Mouse (Mus musculus) c-Kit-positive CD71-positive TER-119-negative erythroid progenitor cells, embryonic 14.5 days (primary cell): ENCODE measurements around the gene Ifit3.
"Not testable (repeated sequence)": the region's sequence is repeated elsewhere in the genome, so short reads cannot be mapped to it uniquely, and the experiment has no call there.

Source experiments
- DNase-seq: peaks from one replicate; pipeline ENCODE4 v3.0.0-alpha.2; 2013; ENCODE audit warnings: low read depth

The Ifit3 gene

DNA sequence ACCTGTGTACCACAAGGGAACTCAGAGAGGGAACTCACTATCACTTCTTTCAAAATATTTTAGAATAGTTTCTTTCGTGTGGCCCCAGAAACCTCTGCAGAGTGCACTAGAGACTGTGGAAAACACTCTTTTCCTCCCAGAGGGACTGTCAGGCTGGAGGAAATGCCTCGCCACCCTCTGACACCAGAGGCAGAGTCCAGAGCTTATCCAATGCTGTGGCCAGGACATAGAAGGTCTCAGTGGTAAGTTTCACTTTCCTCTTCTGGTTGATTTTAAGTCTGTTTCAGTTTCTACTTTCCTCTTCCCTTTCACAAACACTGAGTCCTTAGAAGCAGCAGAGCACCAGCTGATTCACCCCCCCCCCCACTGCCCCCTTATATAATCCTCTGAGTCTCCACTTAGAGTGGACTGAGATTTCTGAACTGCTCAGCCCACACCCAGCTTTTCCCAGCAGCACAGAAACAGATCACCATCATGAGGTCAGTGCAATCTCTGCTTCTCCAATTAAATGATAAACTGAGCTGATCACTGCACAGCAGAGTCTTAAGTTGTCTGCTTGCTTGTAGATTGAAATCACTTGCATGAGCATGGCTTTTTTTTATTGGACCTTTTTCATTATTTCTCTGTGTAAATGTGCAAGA, at the start of gene Ifit3:
TSS of gene Ifit3 (plus strand) at position 406 of the 641 bp plus-strand sequence.
- not testable (repeated sequence) for DNase-seq

GRCm38 (mm10) chr19:34539422-34539821, 43.9 kb upstream of the Ifit3 start:
- no peak for DNase-seq

GRCm38 (mm10) chr19:34546211-34546610, 37.1 kb upstream of the Ifit3 start:
- no peak for DNase-seq

GRCm38 (mm10) chr19:34547976-34548375, 35.4 kb upstream of the Ifit3 start:
- peak; percentile 80 for DNase-seq

GRCm38 (mm10) chr19:34550205-34550533, 33.2 kb upstream of the Ifit3 start:
- DNase-seq = no peak

- peak; percentile 72 for DNase-seq
Observed at GRCm38 (mm10) chr19:34550534-34551223, 32.7 kb upstream of the Ifit3 start, which contains the start of gene Ifit2. Gene Ifit2 (plus strand): TSS chr19:34550694.

DNA sequence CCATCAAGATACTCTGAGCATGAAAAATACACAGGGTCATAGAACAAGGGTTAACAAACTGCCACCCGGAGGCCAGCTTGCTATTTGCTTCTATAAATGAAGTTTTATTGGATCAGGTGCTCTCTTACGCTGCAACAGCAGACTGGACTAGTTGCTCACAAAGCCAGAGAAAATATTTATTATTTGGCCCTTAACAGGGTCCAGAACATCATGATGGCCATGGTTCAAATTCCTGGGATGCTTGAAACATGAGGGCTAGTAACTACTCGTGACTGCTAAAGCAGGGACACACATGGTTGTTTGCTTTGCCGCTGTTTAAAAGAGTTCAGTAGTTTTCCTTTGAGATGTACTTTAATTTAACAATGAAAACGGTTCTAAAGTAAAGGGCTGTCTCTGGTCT, 31.4 kb upstream of the Ifit3 start:
- no peak for DNase-seq

DNA sequence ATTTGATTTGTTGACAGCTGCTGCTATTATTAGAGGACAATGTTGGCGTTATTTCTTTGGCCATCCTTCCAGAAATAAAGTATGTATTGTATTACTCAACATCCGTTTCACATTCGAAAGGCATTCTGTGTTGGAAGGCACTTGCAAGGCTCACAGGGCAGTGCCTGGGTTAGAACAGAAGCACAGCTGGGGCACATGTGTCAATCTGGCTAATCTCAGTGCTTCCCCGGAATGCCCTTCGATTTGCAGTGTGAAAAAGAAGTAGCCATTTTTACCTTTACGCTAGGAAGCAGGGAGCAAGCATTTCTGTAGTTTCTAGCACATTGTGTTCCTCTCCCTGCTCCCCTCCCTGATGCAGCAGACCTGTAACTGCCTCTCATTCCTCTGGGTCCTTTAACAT, 30.3 kb upstream of the Ifit3 start:
- no peak for DNase-seq

DNA sequence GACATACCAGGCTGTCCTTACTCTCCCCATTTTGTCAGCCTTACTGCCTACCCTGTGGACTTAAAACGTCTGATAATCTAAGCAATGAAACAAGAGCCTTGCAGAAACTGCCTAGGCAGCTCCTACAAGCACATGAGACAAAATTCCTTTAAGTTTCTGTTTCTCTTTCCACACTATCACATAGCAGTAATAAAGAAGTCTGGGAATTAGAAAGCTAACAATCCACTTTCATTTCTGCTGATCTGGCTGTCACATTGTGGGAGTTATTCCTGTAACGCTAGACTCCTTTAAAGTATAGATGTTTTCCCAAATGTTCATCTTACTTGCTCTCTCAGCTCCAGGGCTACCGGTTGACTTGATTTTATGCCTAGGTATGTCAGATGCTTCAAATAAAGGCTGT, 29.8 kb upstream of the Ifit3 start:
- no peak for DNase-seq

DNA sequence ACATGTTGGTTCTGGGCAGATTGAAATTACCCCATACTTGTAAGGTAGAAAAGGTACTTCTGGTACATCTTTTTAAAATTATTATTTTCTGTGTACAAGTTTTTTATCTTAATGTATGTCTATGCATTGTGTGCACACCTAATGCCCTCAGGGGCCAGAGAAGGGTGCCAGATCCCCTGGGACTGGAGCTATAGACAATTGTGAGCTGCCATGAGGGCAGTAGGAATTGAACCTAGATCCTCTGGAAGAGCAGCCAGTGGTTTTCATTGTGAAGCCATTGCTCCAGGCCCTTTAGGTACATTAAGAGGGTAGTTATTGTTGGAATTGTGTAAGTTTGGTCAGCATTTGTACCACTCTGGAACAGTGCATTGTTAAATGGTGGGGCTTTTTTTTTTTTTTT, 29.3 kb upstream of the Ifit3 start:
- DNase-seq = no peak

DNA sequence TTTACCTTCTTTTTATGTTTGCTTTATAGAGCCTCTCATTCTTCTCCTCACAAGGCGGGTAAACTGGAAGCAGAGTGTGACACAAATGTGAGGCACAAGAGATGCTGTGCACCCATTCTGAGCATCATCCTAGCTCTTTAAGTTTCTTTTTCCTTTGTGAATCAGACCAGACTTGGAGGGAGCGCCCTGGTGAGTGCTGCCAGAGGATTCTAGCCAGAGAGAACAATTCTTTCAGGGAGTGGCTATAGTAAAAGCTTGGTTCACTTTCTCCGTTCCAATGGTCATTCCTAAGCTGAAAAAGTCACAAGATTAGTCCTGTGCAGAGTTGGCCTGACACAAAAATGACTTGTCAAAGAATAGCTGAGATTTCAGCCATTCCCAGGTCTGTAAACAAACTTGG, 26.7 kb upstream of the Ifit3 start:
- no peak for DNase-seq

GRCm38 (mm10) chr19:34562556-34562955, 20.8 kb upstream of the Ifit3 start:
- no peak for DNase-seq

DNA sequence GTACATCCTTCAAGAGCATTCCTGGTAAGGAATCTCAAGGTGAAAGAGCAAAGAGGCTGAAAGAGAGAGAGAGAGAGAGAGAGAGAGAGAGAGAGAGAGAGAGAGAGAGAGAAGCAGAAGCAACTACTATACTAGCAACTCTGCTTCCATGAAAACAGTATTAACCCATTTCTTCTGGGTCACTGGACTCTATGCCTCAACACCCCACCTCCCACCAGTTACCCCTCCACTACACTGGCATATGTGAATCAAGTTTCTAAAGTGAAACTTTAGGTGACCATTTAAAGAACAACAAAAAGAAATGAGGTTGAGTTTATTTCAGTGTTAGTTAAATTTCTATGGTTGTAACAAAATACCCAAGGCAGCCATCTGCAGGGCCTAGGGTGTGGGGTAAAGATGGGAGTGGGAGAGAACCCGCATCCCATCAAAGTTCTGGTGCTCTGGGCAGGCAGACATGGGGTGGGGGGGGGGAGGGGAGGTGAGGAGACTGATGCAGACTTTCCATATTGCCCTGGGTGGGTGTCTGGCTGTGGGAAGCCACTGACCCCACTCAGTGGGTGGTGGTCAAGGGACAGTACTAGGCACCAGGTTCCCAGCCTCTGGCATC, 17.1 kb upstream of the Ifit3 start:
- no peak for DNase-seq

DNA sequence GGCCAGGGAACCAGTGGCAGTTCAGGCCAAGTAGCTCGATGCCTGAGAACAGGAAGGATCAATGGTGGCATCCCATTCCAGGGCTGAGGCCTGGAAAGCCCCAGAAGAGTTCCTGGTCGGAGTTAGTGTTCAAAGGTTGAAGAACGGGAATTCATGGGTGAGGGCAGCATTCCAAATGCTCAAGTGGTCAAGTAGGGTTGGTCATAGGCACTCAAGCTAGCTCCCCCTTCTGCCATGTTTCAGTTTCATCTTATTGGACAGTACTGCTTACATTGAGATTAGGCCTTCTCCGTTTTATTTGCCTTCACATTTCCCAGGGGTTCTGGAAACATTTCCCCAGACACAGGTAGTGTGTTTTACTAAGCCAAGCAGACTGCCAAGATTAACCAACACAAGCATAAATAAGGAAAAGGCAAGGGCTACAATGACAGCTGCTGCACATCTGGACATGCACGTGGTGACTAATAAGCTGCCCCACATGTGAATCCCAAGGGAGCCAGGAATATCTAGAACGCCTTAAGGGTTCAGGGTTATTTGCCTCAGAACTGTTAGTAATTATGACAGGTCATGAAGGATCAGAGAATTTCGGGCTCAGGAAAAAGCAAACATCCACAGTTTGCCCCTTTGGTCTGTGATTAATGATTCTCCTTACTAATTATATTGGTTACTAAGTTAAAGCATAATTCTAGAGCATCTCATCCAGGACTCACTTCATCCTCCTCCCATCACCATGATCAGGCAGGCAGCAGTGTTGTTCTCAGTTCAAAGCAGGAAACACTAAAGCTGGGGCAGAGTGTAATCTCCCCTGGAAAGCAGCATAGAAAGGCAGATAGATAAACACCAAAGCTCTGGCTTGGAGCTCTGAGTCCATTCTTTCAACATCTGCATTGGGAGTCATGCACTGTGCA, 14.1 kb upstream of the Ifit3 start:
- no peak for DNase-seq

DNA sequence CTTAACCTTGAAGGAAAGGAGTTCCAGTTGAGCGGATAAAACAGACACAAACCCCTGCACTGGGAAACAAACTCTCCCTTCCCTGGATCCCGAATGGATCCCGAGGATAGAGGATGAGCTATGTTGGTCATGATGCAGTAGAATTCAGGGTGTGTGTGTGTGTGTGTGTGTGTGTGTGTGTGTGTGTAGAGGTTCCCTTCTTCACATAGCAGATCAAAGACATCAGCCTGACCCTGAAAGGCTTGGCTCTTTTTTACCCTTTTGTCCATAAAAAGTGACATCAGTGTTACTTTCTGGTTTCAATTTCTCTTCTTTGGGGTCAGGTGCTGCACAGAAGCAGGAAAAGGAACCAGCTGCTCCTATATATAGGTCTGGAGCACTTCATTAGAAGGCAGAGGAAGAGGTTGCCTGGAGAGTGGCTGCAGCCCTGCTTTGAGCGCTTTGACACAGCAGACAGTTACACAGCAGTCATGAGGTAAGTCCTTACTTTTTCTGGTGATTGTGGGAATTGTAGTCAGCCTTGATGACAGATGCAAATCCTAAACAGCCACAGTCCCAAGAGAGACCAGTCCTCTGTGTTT, 13.3 kb upstream of the Ifit3 start:
- no peak for DNase-seq

DNA sequence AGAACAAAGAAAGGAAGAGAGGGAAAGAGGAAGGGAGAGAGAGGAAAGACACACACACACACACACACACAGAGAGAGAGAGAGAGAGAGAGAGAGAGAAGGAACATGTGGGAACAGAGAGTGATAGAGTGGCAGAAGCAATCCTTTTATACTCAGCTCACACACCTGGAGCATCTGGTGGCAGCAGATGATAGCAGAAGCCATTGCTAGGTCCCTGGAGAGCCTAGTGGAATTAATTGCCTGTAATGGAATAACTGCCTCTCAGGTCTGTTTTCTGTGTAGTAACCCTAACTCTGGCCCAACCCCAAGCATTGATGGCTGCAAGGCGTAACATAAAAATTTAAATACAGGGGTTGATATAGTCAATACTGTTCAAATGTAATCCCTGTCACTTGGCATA, 12.3 kb upstream of the Ifit3 start:
- DNase-seq = no peak

DNA sequence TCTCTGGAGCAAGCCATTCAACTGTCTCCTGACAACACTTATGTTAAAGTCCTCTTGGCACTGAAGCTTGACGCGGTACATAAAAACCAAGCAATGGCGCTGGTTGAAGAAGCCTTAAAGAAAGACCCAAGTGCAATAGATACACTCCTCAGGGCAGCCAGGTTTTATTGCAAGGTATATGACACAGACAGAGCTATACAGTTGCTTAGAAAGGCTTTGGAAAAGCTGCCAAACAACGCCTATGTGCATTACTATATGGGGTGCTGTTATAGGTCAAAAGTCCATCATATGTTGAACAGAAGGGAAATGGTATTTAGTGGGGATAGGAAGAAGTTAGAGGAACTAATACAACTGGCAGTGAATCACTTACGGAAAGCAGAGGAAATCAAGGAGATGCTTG, 9.7 kb upstream of the Ifit3 start:
- DNase-seq = no peak

GRCm38 (mm10) chr19:34577121-34577520, 6.2 kb upstream of the Ifit3 start:
- no peak for DNase-seq

DNA sequence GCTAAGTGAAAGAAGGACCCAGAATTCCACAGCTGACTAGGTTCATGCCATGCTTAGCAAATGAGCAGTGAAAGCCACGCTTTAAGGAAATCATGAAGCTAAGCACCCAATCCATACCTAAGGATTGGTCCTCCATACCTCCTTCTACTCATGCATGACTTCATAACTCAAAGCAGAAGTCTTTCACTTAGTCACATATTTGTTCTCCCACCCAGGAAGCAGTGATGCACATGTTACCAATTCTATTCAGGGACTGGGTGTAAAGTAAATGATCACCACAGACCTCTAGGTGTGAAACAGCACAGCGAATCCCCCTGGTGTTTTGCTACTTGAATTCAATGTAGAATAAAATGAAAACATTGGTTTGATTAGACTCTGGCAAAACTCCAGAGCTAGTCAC, 635 bp upstream of the Ifit3 start:
- not testable (repeated sequence) for DNase-seq

GRCm38 (mm10) chr19:34585740-34586458, 2.6 kb downstream of the Ifit3 start:
- DNase-seq = not testable (repeated sequence)

GRCm38 (mm10) chr19:34587898-34588692, 4.8 kb downstream of the Ifit3 start:
- not testable (repeated sequence) for DNase-seq
